Mouse (Mus musculus) lung, postnatal 10 days (tissue): Measurements from ENCODE around the gene Slc15a2.
A peak's percentile ranks its signal among the peaks of the same experiment; 100 is the strongest.

Source experiments
- DNase-seq: peaks from one replicate; pipeline ENCODE4 v3.0.0; 2021

The Slc15a2 gene

DNA sequence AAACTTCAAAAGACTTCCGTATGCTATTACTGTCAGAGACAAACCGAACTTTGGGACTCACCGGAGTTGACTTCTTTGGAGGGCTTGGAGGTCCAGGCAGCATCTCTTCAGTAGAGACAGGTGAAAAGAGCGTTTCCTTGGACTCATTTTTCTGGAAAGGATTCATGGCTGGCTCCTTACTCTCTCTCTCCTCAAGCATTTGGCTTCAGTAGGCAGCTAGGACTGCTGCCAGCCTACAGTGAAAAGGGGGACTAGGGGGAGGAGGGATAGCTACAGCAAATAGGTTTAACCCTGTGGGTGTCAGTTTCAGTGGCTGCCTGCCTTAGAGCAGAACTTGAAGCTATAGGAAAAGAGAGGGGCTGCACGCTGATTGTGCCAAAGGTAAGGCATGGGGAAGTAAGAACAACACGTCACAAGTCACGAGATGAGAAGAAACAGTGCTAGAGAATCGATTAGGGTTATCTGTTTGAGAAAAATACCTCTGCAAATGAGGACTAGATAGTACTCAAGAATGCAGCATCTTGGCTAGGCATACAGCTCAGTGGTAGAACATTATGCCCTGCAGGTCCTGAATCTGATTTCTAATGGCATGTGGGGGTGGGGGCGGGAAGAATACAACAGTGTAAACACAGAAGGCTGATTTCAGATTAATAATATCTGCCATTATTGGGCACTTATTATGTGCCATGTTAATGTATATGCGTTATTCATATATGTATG is at the start of gene Slc15a2:
TSS of gene Slc15a2 (minus strand) at position 369 of the 720 bp plus-strand sequence.
- peak; percentile 41 for DNase-seq

DNA sequence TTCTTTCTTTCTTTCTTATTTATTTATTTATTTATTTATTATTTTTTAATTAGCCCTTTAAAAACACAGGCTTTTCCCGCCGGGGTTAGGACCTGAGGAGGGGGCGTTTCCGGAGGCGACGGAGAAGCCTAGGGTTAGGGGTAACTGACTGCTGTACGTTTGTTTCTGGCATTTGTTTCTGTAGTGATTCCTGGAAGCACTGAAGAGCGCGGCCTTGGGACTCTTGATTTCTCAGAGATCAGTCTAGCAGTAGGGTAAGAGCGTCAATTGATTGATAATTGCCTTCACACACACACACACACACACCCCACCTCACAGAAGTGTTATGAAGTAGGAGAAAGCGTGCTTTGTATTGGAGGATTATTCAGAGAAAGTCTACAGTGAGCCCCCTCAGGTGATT is 44.1 kb upstream of the Slc15a2 start:
- no peak for DNase-seq

DNA sequence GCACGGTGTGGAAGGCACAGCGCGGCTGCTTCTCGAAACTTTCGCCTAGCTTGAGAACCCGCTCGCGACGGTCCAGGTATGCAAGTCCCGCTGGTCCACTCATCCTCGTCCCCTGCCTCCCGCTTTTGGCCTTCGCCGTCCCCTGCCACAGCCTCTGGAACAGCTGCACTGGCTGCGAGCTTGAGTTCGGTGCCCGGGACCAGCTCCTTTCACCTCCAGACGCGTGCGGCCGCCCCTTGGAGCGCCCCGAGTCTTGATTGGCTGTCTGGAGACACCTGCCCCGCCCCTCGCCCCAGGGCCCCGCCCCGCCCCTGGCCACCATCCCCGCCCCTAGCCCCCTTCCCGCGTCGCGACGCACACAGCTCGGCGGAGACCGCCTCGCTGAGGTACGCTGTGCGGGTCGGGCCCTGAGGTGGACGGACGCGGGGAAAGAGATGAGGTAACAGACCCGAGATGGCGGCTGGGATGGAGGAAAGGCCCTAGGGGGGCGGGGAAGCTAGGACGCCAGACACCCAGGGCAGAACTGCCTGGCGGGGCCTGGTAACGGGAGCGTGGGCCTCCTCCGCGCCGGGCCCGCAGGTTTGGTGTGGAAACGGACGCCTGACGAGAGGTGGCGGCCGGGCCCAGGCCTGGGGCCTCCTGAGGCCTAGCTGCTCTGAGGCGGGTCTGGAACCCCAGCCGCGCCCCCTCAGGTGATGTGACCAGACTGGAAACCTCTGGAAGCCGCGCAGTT is 43.5 kb upstream of the Slc15a2 start, which contains the start of gene Iqcb1:
TSS of gene Iqcb1 (plus strand) at position 332 of the 733 bp plus-strand sequence.
- peak; percentile 81 for DNase-seq

DNA sequence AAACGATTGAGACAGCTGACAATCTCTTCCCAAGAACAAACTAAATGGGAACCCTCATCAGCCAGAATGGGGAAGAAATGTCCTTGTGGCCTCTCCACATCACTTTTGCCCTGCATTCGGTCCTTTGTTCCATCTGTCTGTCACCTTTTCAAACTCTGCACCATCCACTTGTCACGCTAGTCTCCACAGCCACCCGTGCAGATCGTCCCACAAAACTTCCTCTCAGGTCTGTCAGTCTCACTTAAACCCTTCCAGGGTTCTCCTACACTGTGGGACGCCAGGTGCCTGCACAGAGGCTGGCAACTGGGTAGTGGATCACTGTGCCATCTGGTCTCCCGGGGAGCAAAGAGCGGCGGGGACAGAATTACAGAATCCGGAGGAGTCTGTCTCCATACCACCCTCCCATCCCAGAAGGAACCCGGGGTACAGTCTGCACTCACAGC is 42.9 kb upstream of the Slc15a2 start:
- DNase-seq: no peak

DNA sequence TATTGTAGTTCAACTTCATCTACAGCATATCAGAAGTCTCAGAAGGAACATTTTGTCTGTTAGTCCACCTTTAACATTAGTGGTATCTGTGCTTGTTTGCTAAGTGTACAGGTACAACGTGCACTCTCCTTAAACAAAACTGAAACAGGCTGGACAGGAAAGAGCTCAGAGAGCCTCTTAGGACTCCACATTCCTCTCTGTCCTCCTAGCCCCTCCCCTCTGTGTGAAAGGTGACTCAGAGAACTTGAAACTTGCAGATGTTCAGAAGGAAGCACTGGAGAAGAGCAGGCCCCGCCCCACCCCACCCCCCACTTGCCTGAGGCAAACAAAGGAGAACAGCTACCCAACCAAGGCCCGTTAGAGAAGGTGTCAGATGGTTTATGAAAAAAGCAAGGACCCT is 36.7 kb upstream of the Slc15a2 start:
- peak; percentile 33 for DNase-seq

DNA sequence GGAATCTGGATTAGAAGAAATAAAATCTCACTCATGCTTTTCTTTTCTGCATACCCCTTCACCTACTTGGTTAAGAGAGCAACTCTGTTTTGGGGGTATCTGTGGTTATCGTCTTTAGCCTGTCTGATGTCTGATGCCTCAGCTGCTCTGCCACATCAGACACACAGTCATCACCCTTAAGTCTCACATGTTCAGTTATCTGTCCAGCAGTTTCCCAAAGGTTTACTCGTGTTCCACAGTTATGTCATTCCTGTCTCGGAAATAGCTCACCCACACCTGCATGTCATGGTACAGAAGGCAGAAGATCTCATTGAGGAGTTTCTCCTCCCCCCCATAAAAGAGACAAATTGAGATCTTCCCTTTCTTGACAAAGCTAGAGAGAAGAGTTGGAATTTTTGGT is 36.0 kb upstream of the Slc15a2 start:
- no peak for DNase-seq

DNA sequence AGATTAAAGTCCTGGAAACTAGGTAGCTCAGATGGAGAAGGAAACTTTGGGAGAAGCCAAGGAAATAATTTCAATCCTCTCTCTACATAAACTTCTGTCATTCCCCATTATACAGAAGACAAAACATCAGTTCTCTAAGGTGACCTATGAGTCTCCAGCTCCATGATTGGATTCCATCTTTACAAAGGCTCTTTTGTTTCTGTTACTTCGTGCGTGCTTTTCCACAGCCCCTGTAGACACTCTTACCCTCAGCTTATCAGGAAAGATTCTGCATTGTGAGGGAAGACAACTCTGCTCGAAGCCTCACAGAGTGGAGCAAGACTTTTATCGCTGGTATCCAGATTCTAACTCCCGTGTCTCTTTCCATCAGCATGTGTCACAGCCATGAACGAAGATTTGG is 35.3 kb upstream of the Slc15a2 start:
- no peak for DNase-seq

DNA sequence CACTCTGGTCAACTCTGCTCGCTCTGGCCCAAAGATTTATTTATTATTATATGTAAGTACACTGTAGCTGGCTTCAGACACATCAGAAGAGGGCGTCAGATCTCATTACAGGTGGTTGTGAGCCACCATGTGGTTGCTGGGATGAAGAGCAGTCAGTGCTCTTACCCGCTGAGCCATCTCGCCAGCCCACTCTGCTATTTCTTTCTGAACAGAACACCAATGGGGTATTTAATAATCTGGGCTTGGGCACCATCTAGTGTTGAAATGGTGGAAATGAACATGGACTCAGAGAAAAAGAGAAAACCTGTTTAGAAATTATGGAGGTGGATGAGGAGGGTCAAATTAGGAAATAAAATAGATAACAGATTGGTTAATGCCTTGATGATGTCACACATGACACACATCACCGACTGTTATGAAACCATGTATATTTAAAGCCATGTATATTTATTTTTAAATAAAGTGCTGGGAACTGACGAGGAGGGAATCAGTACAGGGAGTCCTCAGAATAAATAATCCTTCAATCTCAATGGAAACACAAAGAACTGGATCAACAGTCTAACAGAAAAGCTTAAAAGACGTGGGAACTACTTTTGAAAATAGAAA is 32.7 kb upstream of the Slc15a2 start:
- DNase-seq: peak; percentile 83

DNA sequence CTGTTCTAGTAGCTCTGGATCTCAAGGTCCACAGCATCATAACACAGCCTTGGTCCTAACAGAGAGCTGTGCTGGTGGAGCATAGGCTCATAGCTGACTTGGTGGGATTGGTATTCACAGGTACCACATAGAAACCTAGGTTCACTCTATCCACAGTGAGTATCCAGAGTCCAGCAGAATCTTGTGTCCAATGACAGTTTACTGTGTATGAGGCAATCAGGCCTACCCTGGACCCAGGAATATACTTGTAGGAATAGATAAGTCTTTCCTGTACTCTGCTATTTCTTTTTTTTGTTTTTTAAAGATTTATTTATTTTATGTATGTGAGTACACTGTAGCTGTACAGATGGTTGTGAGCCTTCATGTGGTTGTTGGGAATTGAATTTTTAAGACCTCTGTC is 32.2 kb upstream of the Slc15a2 start:
- DNase-seq: no peak

DNA sequence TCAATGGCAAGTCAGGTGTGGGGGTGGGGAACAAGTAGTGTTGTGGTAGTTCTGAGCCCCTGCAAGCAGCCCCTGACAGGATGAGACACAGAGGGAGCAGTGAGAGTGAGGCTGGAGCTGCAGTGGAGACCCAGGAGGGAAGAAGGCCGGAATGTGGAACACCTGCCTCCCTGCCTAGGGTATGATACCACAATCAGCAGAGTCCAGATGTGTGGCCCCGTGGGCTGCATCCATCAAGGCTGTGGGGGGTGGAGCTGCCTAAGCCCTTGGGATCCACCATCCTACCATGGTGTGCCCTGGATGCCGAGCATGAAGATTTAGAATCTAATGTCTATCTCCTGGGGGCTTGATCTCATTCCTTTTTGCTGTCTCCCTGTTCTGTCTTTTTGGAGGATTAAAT is 28.9 kb upstream of the Slc15a2 start:
- no peak for DNase-seq

DNA sequence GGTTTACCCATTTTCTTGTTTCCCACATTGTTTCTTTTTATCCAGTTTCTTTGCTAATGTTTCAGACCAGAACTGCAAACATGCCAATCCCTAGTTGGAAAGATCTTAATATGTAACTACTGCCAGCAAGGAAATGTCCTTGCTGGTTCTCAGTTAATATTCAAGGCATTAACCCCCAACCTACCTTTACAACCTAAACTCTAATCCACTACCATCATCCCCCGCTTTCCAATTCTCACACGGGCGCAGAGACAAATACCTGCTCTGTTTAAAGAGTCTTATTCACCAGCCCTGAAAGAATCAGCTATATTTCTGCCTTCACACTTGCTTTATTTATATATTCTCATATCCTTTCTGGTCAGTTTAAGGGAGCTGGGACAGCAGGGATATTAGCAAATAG is 23.9 kb upstream of the Slc15a2 start:
- DNase-seq: no peak

DNA sequence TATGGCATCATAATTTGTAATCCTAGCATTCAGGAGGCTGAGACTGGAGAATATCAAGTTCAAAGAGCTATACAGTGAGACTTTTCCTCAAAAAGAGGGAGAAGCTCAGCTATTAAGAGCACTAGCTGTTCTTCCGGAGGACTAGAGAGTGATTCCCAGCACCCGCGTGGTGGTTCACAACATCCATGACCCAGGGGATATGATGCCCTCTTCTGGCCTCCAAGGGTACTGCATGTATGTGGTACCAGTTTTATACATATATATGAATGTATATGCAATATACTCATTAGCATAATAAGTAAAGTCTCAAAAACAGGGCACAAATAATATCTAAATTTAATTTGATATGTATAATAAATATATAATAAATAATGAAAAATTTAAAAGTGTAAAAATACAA is 17.6 kb upstream of the Slc15a2 start:
- DNase-seq: no peak

DNA sequence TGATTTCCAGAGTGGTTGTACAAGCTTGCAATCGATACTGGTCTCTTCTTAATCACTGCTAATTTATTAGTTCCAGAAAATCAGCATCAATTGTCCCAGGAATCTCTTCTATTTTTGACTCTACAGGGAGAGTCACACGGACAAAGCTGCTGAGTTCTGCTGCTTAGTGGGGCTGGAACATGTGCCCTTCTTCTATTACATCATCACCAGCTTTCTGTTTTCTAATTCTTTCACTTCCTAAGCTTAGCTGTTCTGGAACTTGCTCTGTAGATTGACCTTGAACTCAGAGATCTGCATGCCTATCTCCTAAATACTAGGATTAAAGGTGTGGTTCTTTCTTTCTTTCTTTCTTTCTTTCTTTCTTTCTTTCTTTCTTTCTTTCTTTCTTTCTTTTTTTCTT is 13.6 kb upstream of the Slc15a2 start:
- no peak for DNase-seq

DNA sequence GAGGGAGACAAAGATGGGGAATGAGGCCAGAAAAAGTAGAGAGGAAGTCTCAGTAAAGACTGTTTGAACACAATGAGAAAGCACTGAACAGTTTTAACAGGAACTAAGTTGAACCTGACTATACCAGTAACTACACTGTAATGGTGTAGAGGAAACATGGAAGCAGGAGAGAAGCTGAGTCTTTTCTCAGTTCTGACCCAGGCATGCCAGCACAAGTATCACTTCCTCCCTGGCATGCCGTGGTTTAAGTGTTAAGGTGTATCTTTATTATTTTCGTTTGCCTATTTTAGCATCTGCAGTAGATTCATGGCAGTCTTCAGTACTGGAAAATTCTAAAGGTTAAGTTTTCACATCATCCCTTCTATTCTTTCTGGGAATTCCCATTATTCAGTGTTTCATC is 10.2 kb upstream of the Slc15a2 start:
- DNase-seq: no peak

DNA sequence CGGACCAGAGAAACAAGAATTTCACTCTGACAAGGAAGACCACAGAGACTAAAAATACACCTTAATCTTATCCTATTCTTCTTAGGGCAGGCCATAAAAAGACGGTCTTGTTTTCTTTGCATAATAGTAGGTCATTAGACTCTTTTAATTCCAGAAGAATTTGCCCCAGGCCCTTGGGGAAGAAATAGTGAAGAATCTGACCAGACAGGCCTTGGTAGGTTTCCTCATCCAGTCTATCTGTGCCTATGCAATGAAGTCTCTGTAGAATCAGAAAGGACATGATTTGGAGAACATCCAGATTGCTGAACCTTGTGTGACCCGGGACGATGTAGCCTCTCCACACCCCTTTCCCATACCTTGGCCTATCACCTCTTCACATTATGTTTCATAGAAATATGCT is 5.4 kb upstream of the Slc15a2 start:
- no peak for DNase-seq

DNA sequence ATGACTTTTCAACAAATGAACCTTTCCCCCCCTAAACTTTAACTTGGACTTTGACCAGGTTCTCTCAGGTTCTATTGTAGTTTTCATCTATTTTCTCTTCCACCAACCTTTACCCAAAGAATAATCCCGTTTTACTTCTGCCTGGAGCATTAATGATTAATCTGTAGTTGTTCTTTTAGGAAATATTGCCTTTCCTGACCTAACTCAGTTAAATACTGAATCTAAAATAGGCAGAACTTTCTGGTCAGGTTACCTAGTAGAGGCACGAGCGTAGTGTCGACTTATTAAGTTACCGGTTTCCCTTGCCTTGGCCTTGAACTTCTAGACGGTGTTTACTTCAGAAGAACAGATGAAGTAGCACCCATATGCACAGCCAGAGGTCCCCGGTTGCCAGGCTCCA is 1.7 kb upstream of the Slc15a2 start:
- DNase-seq: no peak

DNA sequence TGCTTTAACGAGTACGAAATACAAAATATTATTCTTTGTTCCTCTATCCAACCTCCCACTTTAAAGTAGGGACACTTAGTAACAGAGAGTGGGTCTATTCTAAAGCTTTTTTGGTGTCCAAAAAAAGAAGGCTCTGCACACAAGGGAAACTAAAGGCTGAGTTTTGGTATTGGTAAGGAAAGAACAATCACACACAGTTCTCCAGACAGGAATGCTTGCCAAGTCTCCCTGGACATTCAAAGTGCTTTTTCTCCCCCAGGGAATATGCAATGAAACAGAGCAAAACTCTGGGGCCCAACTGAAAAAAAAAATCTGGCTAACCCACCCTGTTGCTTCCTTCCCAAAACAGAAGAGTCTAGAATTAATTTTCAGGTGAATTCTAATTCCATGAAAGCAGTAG is 616 bp downstream of the Slc15a2 start:
- no peak for DNase-seq

DNA sequence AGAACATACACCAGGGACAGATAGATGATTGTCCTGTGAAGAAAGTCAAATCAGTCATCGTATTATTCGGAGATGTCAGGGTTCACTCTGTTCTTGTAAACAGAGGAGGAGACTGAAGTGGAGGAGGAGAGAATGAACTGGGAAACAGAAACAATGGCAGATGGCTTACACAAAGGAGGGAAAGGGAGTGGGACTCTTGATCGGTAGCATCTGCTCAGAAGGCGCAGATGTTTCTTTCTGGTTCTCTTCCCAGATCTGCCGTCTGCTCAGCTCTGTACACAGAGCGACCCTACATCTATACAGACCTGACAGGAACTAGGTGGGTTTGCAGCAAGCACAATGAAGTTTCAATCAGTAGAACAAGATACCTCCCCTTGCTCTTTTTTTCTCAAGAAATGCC is 9.1 kb downstream of the Slc15a2 start:
- DNase-seq: no peak

DNA sequence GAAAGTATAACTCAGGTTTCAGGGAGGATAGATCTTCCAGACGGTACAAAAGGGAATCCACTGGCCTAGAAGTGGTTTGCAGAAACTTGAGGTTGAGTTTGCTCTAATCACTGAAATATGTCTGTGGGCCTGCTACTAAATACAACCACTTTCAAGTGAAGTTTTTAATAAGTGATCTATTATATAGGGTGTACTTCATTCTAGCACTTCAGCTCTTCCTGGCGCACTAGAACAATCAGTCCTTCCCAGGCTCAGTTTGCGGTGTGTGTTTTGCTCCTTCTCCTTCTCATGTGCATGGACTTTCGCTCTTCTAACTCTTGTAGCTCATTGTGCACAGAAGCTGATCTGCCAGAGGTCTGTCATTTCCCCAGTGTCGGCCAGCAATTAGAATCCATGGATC is 11.8 kb downstream of the Slc15a2 start:
- DNase-seq: no peak

DNA sequence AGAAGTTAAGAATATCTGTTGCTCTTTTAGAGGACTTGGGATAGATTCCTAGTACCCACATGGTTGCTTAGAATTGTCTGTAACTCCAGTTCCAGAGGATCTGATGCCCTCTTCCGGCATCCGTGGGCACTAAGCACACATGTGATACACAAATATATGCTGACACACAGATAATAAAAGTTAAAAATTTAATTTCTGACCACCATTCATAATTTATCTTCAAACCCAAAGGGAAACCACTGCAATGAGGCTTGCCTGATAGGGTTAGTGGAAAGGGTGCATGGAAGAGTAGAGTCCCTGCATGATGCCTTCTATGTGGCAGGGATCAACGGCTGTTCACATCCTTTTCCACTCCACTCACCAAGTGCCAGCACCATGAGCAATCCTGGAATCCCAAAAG is 13.1 kb downstream of the Slc15a2 start:
- DNase-seq: no peak

DNA sequence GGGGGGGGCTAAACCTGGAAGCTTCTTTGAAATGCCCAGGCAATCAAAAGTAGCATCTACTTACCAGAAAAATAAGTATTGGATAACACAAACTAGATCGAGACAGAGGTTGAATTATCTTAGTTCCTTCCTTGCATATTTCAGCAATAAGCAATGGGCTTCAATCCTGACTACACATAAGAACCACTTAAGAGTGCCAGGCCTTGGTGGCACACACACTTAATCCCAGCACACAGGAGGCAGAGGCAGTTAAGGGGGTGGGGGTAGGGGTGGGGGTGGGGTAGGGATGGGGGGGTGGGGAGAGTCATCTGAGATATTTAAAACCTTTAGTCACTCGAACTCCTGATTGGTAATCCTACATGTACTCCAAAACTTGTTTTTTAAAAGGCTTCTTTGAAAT is 13.5 kb downstream of the Slc15a2 start:
- no peak for DNase-seq

DNA sequence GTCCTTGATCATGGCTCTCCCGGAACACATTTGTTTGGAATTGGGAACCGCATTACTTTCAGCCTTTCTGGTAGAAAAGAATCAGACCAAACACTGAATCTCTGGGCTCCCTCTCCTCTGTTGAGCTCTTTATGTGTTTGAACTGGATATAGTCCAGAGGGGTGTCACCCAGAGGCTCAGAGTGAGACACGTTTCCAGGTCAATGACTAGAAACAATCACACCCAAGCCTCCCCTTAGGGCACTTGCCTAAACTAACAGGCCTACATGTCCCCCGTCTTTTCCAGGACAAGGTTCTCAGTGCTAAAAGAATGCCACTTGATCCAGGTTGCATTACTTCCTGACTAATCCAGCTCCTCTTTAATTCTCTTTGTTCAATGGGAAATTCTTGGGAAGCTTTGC is 13.9 kb downstream of the Slc15a2 start:
- peak; percentile 29 for DNase-seq

DNA sequence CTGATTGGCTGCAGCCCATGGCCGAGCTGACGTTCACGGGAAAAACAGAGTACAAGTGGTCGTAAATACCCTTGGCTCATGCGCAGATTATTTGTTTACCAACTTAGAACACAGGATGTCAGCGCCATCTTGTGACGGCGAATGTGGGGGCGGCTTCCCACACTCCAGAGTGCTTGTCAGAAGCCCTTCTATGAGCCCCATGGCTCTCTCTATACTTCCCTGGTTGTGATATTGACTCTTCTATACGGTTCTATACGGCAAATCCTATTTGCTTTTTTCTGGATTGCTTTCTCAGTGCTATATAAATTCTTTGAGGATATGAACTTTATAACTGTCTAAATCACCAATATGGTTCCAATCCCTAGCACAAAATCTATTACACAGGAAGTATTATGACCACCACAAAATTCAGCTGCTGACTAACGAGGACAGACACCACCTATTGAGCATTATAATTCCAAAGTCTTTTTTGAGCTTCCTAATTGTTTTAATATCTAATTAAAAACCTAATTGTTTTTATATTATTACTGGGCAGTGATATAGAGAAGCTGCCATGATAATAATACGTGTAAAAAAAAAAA is 14.5 kb downstream of the Slc15a2 start:
- DNase-seq: peak; percentile 10

DNA sequence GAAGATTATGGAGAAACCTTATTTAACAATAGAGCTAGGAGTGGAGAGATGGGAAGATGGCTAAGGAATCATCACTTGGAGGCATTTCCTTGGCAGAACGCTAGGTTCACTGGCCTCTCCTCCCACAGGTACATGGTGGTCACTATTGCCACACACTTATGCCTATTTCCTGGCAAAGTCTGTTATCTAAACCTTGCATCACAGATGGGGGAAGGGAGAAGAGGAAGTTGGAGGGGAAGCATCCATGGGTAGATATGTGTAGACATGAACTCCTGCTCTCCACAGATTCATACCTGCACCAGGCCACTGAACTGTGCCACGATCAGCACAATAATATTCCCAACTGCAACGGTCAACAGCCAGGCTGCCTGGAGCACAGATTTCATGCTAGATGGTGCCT is 32.8 kb downstream of the Slc15a2 start:
- DNase-seq: no peak
